Mouse (Mus musculus) ES-E14 (cell line): ENCODE measurements around the gene Ddx6.

Experiments
- MAFK ChIP-seq: IDR thresholded peaks from 2 replicates; pipeline ENCODE4 v1.6.1; 2014; ENCODE audit warnings: mild to moderate bottlenecking, low read depth, low read length, inconsistent platforms; ENCODE audit not compliant: insufficient read depth
- ZNF384 ChIP-seq: IDR thresholded peaks from 2 replicates; pipeline ENCODE4 v1.6.1; 2012; ENCODE audit warnings: low read depth, low read length, inconsistent platforms

DNA sequence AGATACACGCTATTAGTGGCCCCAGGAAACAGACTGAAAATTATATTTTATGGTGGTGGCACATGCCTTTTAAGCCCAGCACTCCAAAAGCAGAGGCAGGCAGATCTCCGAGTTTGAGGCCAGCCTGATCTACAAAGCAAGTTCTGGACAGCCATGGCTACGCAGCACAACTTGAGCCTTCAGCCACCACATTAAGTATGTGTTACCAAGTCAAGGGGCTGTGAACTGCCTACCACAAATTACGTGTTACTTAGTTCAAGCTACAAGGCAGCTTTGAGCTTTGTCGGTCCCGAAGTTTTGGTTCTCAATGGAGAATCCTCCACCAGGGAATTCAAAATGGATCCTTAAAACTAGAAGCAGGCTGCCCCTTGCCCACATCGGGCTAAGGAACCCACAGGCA, 38.4 kb downstream of the Ddx6 start:
- no peak for TF ChIP-seq ZNF384
- no peak for TF ChIP-seq MAFK
